In the genomic region with DNA sequence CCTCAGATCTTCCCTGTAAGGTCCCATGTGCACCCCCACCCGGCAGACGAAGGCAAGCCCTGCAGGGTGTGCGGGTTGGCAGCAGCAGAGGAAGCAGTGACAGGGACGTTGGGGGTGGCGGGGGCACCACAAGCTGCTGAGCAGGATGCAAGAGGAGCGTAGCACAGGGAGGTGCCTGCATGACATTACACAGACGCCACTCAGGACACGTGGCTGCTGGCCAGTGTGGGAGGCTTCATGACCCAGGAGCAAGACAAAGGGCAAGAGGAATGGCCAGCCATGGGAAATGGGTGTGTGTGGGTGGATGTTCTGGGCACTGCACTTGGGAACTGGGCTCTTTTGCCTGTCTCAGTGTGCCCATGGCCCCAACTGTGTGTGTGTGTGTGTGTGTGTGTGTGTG, we compare ENCODE assay signal across 9 mouse cellular contexts. TPM values are rescaled to one million over a fixed set of nuclear protein-coding genes. Genes with fewer than 3 reads are reported as not detected.
DNase-seq lines count a peak whose midpoint lies in the region; ATAC-seq and TF ChIP-seq lines count a peak whose summit lies in the region.
"Had no signal": no experiment of that assay in that cellular context is flagged by ENCODE, and none has a peak within 500 bp of the region (broad histone marks: within the 10 kb centered on the region; RNA-seq: fewer than 3 reads in every experiment).

No protein-coding gene starts in this region.

- no peak for TF ChIP-seq CTCF in lung, embryonic 14.5 days (IDR thresholded peaks at IDR 0.05; ENCODE audit: low read depth)

- H3K27me3 ChIP-seq in lung, embryonic 14.5 days (ENCODE audit: insufficient read depth, low read length), result no peaks in the 10 kb centered on the region
- no peaks in the 10 kb centered on the region for H3K27me3 ChIP-seq in forebrain, embryonic 14.5 days (replicated peaks; ENCODE audit: control insufficient read depth, insufficient read depth, low read length)
- H3K27me3 ChIP-seq: limb, embryonic 15.5 days had no signal

- H3K9ac ChIP-seq in lung, embryonic 14.5 days, result no peak overlapping the region
- H3K9ac ChIP-seq in forebrain, embryonic 14.5 days (ENCODE audit: low read length), result no peak overlapping the region
- H3K9ac ChIP-seq: limb, embryonic 15.5 days had no signal

- H3K27ac ChIP-seq in lung, embryonic 14.5 days (ENCODE audit: low read depth), result peak overlapping the region; percentile 30; the same call in 1 of the 2 replicates
- no peak overlapping the region for H3K27ac ChIP-seq in forebrain, embryonic 14.5 days (ENCODE audit: low read depth, low read length)
- H3K27ac ChIP-seq: limb, embryonic 15.5 days had no signal

- 86% methylated on average over 8 of the region's 8 CpGs for WGBS in lung, embryonic 14.5 days
- 91% methylated on average over 8 of the region's 8 CpGs for WGBS in forebrain, embryonic 14.5 days

- H3K36me3 ChIP-seq in lung, embryonic 14.5 days (ENCODE audit: insufficient read depth), result peaks cover 76% of the 10 kb centered on the region
- peaks cover 58% of the 10 kb centered on the region for H3K36me3 ChIP-seq in forebrain, embryonic 14.5 days (ENCODE audit: control insufficient read depth, insufficient read depth, low read length)

- H3K9me3 ChIP-seq in lung, embryonic 14.5 days (ENCODE audit: low read depth, low read length), result no peaks in the 10 kb centered on the region
- H3K9me3 ChIP-seq in forebrain, embryonic 14.5 days (replicated peaks; ENCODE audit: control insufficient read depth, low read length), result no peaks in the 10 kb centered on the region
- H3K9me3 ChIP-seq: limb, embryonic 15.5 days had no signal

- no peaks in the 10 kb centered on the region for H3K4me1 ChIP-seq in lung, embryonic 14.5 days (ENCODE audit: insufficient read depth)
- no peaks in the 10 kb centered on the region for H3K4me1 ChIP-seq in forebrain, embryonic 14.5 days (ENCODE audit: control insufficient read depth, insufficient read depth, low read length)
- H3K4me1 ChIP-seq: limb, embryonic 15.5 days had no signal

- no peak overlapping the region for H3K4me3 ChIP-seq in lung, embryonic 14.5 days (ENCODE audit: low read depth, low read length)
- H3K4me3 ChIP-seq in forebrain, embryonic 14.5 days (ENCODE audit: low read depth, low read length), result no peak overlapping the region
- H3K4me3 ChIP-seq: limb, embryonic 15.5 days had no signal

- H3K4me2 ChIP-seq in lung, embryonic 14.5 days, result no peak overlapping the region
- no peak overlapping the region for H3K4me2 ChIP-seq in forebrain, embryonic 14.5 days (ENCODE audit: low read length)
- H3K4me2 ChIP-seq: limb, embryonic 15.5 days had no signal

- DNase-seq in heart, adult 18-20 months, result peak; percentile 55 to 80
- DNase-seq in heart, postnatal 14 days, result no peak
- peak; percentile 44 to 69 for DNase-seq in adrenal gland, postnatal 36 days
- peak; percentile 59 for DNase-seq in heart, postnatal 4 days
- DNase-seq in lung, embryonic 14.5 days, result no peak
- DNase-seq in ovary, adult 18-20 months (ENCODE audit: low spot score), result no peak
- no peak for DNase-seq in forebrain, embryonic 14.5 days (ENCODE audit: low spot score)

- ATAC-seq in lung, embryonic 14.5 days (ENCODE audit: insufficient read depth), result no peak
- no peak for ATAC-seq in cerebellum, adult (ENCODE audit: insufficient number of reproducible peaks, low FRiP score, low TSS enrichment)
- no peak for ATAC-seq in forebrain, embryonic 14.5 days

- intact Hi-C loops in heart, postnatal 14 days (cut with DNase I), result loop anchor here (5.0 kb wide), 1 partner anchor 172 kb away; no protein-coding TSS in a partner anchor

RNA-seq across cellular contexts. Expression of a gene that starts 12.9 kb away (rescaled TPM):
- 10 to 100 TPM; 65.8 to 77.3 TPM for total RNA-seq in heart, adult 18-20 months (2021)
- total RNA-seq in heart, postnatal 14 days (2021), result 100 to 1,000 TPM; 172 to 182 TPM
- total RNA-seq in adrenal gland, postnatal 36 days (2021), result 10 to 100 TPM; 36.7 to 85.9 TPM
- 100 to 1,000 TPM; 193 to 197 TPM for total RNA-seq in heart, postnatal 4 days (2021)
- 61.2 and 67.5 TPM in 2 replicates for polyA plus RNA-seq in lung, embryonic 14.5 days (2014; fragmentation: Nextera tagmentation; extraction: Ambion mirVana)
- polyA plus RNA-seq in forebrain, embryonic 14.5 days (2014; fragmentation: Nextera tagmentation; extraction: Ambion mirVana), result 4.5 and 6.2 TPM in 2 replicates

RNA-seq across cellular contexts. Expression of a gene that starts 34.4 kb away (rescaled TPM):
- total RNA-seq in heart, adult 18-20 months (2021), result 100 to 1,000 TPM; 134 to 143 TPM
- total RNA-seq in heart, postnatal 14 days (2021), result 100 to 1,000 TPM; 129 to 137 TPM
- total RNA-seq in adrenal gland, postnatal 36 days (2021), result 100 to 1,000 TPM; 181 to 189 TPM
- total RNA-seq in heart, postnatal 4 days (2021), result 100 to 1,000 TPM; 139 to 142 TPM
- polyA plus RNA-seq in lung, embryonic 14.5 days (2014; fragmentation: Nextera tagmentation; extraction: Ambion mirVana), result 184 and 187 TPM in 2 replicates
- 142 and 147 TPM in 2 replicates for polyA plus RNA-seq in forebrain, embryonic 14.5 days (2014; fragmentation: Nextera tagmentation; extraction: Ambion mirVana)

RNA-seq across cellular contexts. Expression of a gene that starts 58.0 kb away (rescaled TPM):
- 100 to 1,000 TPM; 181 to 202 TPM for total RNA-seq in heart, adult 18-20 months (2021)
- 100 to 1,000 TPM; 149 to 162 TPM for total RNA-seq in heart, postnatal 14 days (2021)
- total RNA-seq in adrenal gland, postnatal 36 days (2021), result 100 to 1,000 TPM; 174 to 216 TPM
- total RNA-seq in heart, postnatal 4 days (2021), result 100 to 1,000 TPM; 194 to 214 TPM
- 909 and 927 TPM in 2 replicates for polyA plus RNA-seq in lung, embryonic 14.5 days (2014; fragmentation: Nextera tagmentation; extraction: Ambion mirVana)
- 1,730 and 1,790 TPM in 2 replicates for polyA plus RNA-seq in forebrain, embryonic 14.5 days (2014; fragmentation: Nextera tagmentation; extraction: Ambion mirVana)

Comparison
In these comparisons a context has a peak if more than half of its experiments do, and no peak if none do; other contexts are left out.
1. DNase-seq: peak in heart, adult 18-20 months (2 of 2), adrenal gland, postnatal 36 days (2 of 2) and heart, postnatal 4 days (single experiment); none in heart, postnatal 14 days (0 of 2), lung, embryonic 14.5 days (single experiment), ovary, adult 18-20 months (single experiment) and forebrain, embryonic 14.5 days (single experiment).